Mouse (Mus musculus): ENCODE measurements around the gene Slc24a2.
A peak's percentile ranks its signal among the peaks of the same experiment; 100 is the strongest.

Gene Slc24a2

DNA sequence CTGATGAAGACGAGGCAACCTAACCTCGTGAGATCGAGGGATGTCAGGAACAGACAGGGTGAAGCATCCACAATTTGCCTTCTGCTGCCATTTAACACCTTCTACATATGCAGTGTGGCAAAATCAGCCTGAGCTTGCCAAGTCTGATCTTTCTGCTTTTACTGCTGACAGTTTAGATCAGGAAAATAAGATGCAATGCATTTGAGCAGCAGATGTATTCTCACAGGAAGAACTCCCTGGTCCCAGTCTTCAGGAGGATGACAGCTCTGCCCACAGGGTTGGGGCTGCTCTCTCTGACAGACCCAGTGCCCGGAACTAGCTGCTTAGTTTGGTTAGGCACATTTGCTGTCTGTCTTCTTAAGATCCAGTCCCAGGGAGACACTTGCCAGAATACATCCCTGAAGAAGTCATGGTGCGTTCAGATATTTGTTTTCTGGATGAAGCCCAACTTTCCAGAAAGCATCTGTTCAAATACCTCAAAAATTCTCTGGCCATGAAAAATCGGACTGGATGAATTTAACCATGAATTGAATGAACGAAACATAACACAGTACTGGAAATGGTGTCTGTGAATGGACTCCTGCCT, 188.8 kb downstream of the Slc24a2 start:
- no peak for DNase-seq (ENCODE audit: low spot score)

- peak; percentile 50 for DNase-seq (ENCODE audit: low spot score)
These were observed 192.7 kb downstream of the Slc24a2 start for GRCm38 (mm10) chr4:87037592-87037991.

- no peak for DNase-seq (ENCODE audit: low spot score)
These were observed 193.8 kb downstream of the Slc24a2 start for GRCm38 (mm10) chr4:87036507-87036906.

- no peak for DNase-seq (ENCODE audit: low spot score)
These were observed 194.6 kb downstream of the Slc24a2 start for GRCm38 (mm10) chr4:87035701-87036100.

GRCm38 (mm10) chr4:87032632-87033031, 197.6 kb downstream of the Slc24a2 start:
- no peak for DNase-seq (ENCODE audit: low spot score)

- no peak for DNase-seq (ENCODE audit: low spot score)
These were observed 199.2 kb downstream of the Slc24a2 start for GRCm38 (mm10) chr4:87031076-87031475.

- DNase-seq (ENCODE audit: low spot score), result peak; percentile 47
These were observed 203.7 kb downstream of the Slc24a2 start for GRCm38 (mm10) chr4:87026311-87027151.

- no peak for DNase-seq (ENCODE audit: low spot score)
These were observed 205.7 kb downstream of the Slc24a2 start for GRCm38 (mm10) chr4:87024556-87024955.

GRCm38 (mm10) chr4:87021542-87021941, 208.7 kb downstream of the Slc24a2 start:
- DNase-seq (ENCODE audit: low spot score), result no peak

GRCm38 (mm10) chr4:87019486-87020105, 210.7 kb downstream of the Slc24a2 start:
- no peak for DNase-seq (ENCODE audit: low spot score)

- DNase-seq (ENCODE audit: low spot score), result no peak
These were observed 211.9 kb downstream of the Slc24a2 start for GRCm38 (mm10) chr4:87018073-87018997.

GRCm38 (mm10) chr4:87017464-87017863, 212.8 kb downstream of the Slc24a2 start:
- DNase-seq (ENCODE audit: low spot score), result no peak

DNA sequence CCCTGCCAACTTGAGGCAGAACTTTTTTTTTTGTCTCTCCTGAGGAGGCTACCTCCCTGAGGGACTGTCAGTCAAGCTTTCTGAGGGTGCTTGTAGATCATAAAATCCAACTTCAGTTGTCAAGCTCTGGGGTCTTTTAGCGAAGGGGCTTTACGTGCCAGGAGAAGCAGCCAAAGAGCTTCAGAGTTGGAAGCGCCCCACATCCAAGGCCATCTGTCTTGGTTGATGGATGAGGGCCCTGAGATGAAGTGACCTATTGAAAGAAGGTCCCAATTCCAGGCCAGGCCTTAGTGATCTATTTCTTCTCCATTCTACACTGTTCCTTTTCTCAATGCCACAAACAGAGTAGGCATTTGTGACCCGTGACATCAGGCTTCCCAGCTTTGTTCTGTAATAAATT, 214.5 kb downstream of the Slc24a2 start:
- no peak for DNase-seq (ENCODE audit: low spot score)

DNA sequence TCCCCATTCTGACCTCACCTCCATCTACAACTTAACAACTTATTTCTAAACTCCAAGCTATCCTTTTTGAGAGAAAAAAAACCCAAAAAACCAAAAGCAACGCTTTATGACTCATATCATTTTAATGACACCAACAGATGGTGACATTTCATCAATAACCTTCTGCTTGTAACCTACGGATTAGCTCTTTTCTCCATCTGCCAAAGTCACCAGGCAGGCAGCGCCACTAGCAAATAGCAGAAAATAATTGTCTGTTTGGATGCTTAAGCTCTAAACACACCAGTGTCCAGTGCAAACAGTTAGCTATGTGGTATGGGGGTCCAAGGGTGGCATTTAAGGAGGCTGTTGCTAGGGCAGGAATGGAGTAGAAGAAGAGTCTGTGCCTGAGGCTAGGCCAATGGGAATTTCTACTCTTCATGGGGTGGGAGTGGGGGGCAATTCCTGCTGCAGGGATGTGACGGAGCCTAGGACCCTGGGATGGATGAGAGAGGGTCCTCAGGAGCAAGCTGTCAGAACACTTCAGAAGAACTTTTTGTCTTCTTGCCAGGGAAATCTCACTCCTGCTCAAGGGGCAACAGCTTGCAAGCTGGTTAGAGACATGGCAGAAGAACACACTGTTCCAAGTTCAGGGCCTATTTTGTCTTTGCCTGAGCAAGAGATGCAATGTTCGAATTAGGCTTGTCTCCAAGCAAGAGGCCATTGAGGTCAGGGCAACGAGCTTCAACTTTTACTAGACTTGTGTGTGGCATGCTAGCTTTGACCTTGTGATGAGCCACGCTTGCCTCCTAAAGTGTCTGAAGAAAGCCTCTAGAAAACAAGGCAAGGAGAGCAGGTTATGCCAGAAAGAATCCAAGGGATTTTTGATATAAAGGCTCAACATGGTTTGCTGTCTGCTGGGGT, 216.3 kb downstream of the Slc24a2 start:
- DNase-seq (ENCODE audit: low spot score), result peak; percentile 33

- DNase-seq (ENCODE audit: low spot score), result no peak
These were observed 237.8 kb downstream of the Slc24a2 start for GRCm38 (mm10) chr4:86992470-86992869.

- DNase-seq (ENCODE audit: low spot score), result no peak
These were observed 241.0 kb downstream of the Slc24a2 start for GRCm38 (mm10) chr4:86989301-86989700.

DNA sequence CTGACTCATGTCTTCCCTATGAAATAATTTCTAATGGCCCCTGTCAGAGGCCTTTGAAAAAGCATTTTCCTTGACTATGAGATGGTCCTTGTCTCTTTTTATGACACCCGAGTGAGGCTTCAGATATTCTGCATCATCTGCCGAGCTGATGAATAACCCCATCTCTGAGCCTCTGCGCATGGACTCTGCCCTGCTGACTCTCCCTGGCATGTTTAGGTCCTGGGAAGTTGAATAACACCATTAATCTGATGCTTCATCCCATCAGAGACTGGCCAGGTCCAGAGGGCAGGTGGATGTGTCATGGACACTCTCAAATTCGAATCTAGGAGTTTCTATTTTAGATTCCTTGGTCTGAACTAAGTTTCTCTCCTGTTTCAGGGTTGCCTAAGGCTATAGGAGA, 242.4 kb downstream of the Slc24a2 start:
- no peak for DNase-seq (ENCODE audit: low spot score)

DNA sequence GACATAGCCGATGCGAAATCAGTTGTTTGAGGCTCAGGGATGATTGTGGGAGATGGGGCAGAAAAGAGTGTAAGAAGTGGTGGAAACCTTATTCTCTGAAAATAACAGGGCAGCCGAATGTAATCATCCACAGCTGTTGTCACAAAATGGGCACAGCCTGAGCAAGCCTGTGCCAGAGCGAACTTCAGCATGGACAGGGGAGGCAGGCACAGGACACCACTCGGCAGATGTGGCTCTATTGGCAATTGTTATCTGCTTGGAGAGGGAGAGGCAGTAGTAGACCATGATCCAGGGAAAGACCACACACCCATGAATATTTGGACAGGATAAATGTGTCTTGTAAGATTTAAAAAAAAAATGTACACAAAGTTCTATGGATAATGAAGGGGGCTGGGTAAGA, 253.0 kb downstream of the Slc24a2 start:
- no peak for DNase-seq (ENCODE audit: low spot score)

- DNase-seq (ENCODE audit: low spot score), result peak; percentile 88
These were observed 272.5 kb downstream of the Slc24a2 start for GRCm38 (mm10) chr4:86957576-86958411.

- DNase-seq (ENCODE audit: low spot score), result no peak
These were observed 274.8 kb downstream of the Slc24a2 start for GRCm38 (mm10) chr4:86955448-86955847.

Measured in retina, embryonic 14.5 days (tissue).